Mouse (Mus musculus) hematopoietic stem cell, adult 5-6 weeks (primary cell): Measurements from ENCODE around the gene Six3. TPM values are rescaled to one million over a fixed set of nuclear protein-coding genes. Genes with fewer than 3 reads are reported as not detected.

Experiments used
- ATAC-seq, 2 experiments: fragments of 125-278 bp in 1 of 2; replicated peaks in 1 of 2; 2 replicates each; pipeline ENCODE4 v1.8.0; 2016 to 2017; ENCODE audit warnings: inconsistent platforms in 2 of 2, mild to moderate bottlenecking in 2 of 2, moderate number of reproducible peaks in 2 of 2, low read depth in 1 of 2, moderate TSS enrichment in 1 of 2; ENCODE audit not compliant: low FRiP score in 2 of 2, poor library complexity in 2 of 2, severe bottlenecking in 2 of 2, insufficient read depth in 1 of 2, low TSS enrichment in 1 of 2
- total RNA-seq: library from RNA; stranded (forward); fragments of 172-1452, 232-1000 nt; gene quantifications from 2 replicates; pipeline ENCODE4 v1.2.3, GENCODE M21; 2017

The Six3 gene
- total RNA-seq, 1 experiment from 2014 or later: not detected

GRCm38 (mm10) chr17:85610393-85611115 lies 2.9 kb upstream of the Six3 start:
- ATAC-seq: no peak

GRCm38 (mm10) chr17:85611521-85612515 lies 1.6 kb upstream of the Six3 start:
- ATAC-seq: no peak

- no peak for ATAC-seq
Observed at GRCm38 (mm10) chr17:85612526-85613265, 712 bp upstream of the Six3 start.

- no peak for ATAC-seq
Observed at GRCm38 (mm10) chr17:85614011-85614721, 758 bp downstream of the Six3 start.

- ATAC-seq: no peak
Observed at GRCm38 (mm10) chr17:85614722-85615331, 1.4 kb downstream of the Six3 start.

- ATAC-seq: no peak
Observed at GRCm38 (mm10) chr17:85615586-85615985, 2.2 kb downstream of the Six3 start.

- ATAC-seq: no peak
Observed at GRCm38 (mm10) chr17:85616526-85617500, 3.4 kb downstream of the Six3 start.

GRCm38 (mm10) chr17:85617566-85618358 lies 4.4 kb downstream of the Six3 start:
- ATAC-seq: no peak

- no peak for ATAC-seq
Observed at GRCm38 (mm10) chr17:85618359-85619112, 5.1 kb downstream of the Six3 start.

GRCm38 (mm10) chr17:85619113-85620085 lies 6.0 kb downstream of the Six3 start:
- no peak for ATAC-seq

GRCm38 (mm10) chr17:85620086-85620481 lies 6.7 kb downstream of the Six3 start:
- ATAC-seq: no peak

GRCm38 (mm10) chr17:85620680-85621504 lies 7.5 kb downstream of the Six3 start:
- no peak for ATAC-seq
